Mouse (Mus musculus) spleen, adult 12 weeks (tissue): ENCODE results near the gene Gm28710.

Experiments
- DNase-seq: peaks from one replicate; pipeline ENCODE4 v3.0.0; 2022; ENCODE audit warnings: low spot score

Gm28710 gene

DNA sequence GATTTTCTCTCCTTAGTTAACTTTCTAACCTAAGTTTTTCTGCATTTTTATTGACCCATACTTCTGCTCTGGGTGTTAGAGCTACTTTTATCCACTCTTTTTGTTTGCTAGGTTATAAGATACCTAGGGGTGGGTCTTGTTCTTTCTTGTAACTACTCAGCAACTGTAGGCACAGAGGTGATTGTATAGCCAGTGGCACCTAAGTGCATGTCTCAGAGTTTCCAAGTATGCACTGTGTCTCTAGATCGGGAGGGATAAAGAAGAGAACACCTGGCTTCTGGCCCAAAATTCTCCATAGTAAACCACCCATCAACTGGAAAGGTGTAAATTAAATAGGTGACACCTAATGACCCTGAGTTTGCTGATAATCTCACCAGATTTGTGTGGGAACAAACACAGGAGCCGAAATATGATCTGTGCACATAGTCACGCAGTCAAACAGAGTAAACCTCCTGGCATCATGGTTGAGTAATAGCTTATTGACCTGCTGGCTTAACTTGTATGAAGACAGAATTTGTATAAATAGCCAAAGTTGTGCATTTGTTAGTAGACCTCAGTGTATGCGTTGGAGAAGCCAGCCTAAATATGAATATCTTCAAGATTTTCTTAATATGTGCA is at the start of gene Gm28710:
Gene Gm28710 (plus strand): TSS at position 568 of the 618 bp plus-strand sequence.
- no peak for DNase-seq

DNA sequence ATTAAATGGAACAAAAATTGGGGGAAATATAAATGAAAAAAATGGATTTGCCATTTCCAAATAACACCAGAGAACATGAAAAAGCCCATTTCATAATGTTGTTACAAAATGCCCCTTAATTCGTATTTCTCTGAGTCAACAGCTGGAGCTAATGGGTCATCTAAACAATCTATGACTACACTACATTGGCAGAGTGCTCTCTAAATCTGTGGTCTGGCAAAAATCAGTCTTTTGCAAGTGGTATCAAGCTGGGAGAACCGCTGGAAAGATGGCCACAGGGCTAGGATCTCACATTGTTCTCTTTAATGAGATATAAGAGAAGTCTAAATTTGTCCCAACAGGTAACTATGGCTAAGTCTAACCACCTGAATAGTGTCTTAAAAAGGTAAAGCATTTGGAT is 14.4 kb upstream of the Gm28710 start:
- DNase-seq: no peak

DNA sequence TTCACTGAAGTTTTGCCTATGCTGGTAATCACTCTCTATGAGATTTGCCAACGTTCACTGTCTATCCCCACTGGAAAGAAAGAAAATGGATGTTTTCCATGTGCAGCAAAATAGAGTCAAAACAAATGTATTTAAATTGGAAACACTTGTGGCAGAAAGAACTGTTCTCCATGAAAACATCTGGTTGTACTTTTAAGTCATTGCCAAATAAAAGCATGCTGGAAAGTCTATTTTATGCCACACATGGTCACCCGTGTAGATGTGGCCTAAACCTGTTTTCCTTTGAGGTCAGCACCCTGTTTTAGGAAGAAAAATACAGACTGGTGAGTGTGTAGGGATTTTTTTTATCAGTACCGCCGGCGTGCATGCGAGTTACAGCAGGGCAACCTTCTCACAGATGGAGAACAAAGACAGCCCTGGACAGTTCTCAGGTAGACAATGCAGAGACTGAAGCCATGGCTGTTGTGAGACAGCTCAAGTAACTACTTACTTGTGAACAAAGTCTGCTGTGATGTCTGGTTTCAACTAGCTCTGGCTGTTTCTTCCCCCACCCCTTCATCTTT is 12.9 kb upstream of the Gm28710 start:
- no peak for DNase-seq

DNA sequence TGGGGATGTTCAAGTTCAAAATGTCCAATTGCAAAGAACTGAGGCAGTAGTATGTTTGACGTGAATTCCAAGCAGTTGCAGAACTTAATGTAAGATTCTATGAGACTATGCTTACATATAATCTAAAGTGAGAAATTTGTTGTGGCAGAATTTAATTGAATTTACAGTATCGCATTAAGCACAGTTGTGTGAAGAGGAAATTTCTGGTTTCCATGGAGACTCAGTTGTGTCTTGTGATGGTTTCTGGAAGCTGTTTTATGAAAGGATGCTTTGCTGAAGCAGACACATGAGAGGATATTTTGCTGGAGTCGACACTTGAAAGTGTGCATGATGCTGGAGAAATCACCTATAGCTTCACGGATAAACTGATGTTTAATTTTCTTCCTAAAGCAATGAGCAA is 6.0 kb upstream of the Gm28710 start:
- DNase-seq: no peak

DNA sequence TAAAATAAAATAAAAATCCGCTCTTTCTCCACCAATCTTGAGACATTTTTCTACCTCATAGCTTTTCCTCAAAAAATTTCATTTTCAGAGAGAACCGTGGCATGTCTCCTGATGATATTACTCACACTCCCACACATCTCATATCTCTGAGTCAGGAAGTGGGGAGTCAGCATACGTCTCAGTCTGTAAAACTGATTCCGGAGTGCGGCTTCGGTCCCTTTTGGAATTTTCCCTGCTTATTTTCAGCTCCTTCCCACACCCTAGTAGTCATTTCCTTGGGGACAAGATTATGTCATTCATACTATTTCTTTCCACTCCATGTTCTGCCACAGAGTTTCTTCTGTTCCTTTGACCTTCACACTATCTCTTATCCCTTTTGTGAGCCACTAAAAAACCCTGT is 3.4 kb downstream of the Gm28710 start:
- no peak for DNase-seq

DNA sequence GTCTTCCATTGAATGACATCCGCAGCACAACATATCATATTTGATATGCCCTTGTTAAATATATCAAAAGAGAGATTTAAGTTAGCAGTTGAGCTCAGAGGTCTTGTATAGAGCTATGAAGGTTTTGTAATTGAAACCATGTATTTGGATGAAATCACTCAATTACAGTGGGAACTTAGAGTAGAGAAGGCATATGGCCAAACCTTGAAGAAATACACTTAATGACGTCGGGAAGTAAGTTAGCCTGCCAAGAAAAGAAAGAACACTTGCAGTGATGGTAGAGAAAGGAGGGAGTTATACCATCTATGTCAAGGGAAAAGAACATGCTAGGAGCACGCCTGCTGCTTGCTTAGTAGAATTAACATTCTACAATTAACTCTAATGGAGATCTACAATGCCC is 11.1 kb downstream of the Gm28710 start:
- DNase-seq: no peak

DNA sequence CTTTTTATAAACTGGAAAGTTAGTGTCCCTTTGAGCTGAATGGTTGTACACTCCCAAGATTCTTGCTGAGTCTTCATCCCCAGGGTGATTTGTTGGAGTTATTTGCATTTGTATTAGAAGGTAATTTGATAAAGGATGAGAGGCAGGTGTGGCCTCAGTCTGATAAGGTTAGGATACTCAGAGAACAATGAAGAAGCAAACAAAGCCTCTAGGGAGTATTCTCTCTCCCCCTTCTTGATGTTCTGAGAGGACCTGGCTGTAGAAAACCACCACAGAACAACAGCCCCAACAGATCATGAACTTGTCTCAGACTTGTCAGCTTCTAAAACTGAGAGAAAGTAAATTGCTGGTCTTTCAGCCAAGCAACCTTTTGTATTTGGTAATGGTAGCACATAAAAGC is 47.4 kb downstream of the Gm28710 start:
- no peak for DNase-seq

DNA sequence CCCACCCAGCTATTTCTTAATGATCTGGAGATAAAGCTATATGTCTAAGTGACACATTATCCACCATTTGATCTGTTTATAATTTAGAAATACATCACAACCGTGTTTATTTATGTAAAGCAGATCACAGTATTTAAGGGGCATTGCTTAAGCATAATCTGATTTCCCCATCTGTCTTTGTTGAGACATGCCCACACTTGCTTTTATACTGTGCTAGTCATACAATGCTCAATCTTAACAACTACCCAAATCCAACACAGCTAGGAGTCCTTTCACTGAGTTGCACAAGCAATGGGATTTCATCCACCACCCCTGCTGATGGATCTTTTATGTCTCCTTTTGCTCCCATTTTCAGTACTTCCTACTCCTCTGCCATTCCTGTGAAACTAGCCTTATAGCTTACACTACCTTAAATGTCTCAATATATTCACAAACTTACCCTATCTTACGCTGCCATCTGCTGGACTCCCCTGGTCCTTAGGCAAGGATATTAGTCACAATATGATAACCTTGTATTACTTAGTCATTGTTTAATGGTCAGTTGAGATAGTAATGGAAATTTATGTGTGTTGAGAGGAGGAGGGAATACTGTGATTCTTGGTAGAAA is 77.8 kb downstream of the Gm28710 start:
- no peak for DNase-seq

DNA sequence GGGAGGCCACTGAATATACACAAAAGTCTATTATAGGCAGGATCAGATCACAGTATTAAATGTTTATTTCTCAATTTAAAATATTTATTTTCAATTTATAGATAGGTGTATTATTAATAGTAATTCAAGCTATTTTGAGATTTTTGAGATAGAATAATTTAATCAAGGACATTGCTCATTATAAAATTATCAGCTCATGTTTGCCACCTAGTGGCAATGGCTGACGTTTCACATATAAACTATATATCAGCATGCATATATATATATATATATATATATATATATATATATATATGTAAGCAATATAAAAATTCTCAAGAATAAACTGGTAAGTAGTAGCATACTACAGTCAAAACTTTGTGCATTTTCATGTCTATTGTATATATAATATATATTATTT is 102.6 kb downstream of the Gm28710 start:
- no peak for DNase-seq

DNA sequence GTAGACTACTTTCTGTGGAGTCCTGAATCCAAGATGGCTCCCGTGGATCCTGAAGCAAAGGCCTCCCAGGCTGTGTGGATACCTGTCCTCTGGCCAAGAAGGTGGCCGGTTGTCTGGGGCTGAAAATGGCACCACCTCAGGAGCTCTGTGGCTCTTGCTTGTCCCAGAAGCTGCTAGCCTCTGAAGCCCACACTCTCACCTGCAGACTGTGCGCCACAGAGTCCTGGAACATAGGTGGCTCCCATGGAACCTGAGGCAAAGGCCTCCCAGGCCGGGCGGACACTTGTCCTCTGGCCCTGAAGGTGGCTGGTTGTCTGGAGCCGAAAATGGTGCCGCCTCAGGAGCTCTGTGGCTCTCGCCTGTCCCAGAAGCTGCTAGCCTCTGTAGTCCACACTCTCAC is 128.2 kb downstream of the Gm28710 start:
- DNase-seq: no peak

DNA sequence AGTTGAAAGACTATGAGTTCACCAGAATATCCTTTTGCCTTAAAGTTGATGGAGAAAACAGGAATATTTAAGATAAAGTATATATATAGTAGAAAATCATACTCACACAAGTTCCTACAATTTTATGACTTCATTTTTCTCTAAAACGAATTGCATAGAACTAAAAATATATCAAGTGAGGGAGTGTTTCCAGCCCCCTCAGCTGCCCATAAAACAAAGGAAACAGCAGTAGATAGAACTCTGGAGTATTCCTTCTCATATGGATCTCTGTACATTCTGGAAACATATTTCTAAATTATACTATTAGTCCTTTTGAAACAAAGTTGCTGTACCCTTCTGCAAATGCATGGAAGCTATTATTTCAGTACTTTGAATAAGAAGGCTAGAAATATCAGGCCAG is 130.9 kb downstream of the Gm28710 start:
- no peak for DNase-seq
